Mouse (Mus musculus) frontal cortex, adult (tissue): ENCODE measurements around the gene Ankrd24.

Source experiments
- ATAC-seq: cut with Nextera tagmentation; 2 replicates; pipeline ENCODE4 v1.9.2; 2017; ENCODE audit warnings: mild to moderate bottlenecking, moderate library complexity, mixed read lengths; ENCODE audit not compliant: low TSS enrichment

Ankrd24 gene

DNA sequence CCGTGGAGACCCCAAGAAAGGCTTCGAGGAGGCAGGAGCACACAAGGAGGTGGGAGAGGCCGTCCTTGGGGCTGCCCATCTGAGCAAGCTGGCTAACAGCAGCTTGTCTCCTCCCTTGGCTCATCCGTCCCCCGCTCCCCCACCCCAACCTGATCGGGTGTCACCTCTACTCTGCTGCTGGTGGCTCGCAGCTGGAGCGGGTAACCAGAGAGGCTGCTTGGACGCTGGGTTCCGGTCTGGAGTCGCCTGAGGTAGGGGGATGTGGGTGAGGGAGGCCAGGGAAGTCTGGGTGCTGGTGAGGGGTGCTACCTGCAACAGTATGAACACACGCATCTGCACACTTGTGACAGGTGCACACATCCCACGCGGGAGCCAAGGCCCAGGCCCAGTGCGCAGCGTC, at the start of gene Ankrd24:
Ankrd24 (plus strand) TSS at position 151 of the 400 bp plus-strand sequence.
- no peak for ATAC-seq

DNA sequence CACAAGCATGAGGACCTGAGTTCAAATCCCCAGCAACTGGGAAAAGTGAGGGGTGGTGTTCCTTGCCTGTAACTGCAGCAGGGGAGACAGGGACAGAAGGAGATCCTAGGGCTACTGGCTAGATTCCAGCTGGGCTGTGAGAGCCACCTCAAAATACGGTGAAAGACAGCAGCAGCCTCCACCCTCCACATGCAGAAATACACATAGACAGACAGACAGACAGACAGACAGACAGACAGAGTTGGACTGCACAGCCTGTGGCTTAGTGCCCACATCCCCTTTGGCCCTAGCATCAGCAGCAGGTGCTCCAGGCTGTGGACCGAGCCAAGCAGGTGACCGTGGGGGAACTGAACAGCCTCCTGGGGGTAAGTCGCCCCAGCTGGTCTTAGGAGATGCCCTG, 48.4 kb upstream of the Ankrd24 start:
- no peak for ATAC-seq

DNA sequence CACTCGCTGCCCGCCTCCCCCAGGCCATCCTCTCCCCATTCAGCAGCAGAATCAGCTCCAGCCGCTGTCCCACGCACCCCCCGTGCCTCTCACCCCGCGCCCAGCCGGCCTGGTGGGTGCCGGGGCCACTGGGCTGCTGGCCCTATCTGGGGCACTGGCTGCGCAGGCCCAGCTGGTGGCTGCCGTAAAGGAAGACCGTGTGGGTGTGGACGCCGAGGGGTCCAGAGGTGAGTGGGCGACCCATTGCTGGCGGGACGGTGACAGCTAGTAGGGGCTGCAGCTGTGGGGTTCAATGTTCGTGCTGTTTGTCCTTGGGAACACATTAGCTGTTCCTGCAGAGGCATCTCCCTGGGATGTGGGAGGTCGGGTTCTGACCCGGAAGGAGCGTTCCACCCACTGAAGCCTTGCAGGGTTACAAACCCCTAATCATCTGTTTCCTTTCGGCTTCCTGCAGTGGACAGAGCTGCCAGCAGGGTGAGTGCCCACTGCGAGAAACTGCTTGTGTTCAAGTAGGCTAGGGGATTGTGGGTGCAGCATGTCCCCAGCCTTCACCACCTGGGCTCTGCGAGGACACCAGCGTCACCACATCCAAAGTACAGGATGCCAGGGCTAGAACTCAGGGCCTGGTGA, 47.8 kb upstream of the Ankrd24 start:
- ATAC-seq = no peak

DNA sequence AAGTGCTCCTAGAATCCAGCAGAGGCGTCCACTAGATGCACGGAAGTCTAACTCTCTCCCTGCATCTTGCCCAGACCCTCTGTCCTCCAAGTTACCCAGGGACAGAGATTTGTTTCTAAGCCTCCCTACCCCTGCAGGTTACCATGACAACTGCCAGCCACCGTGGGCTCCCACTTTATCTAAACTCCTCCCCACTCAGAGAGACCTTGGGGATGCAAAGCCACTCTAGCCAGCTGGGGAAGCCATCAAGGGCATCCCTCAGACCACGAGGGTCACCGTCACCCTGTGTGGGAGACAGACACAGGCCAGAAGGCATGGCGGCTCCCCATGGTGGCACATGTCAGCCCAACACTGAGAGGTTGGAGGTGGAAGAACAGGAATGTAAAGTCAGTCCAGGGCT, 45.0 kb upstream of the Ankrd24 start:
- ATAC-seq = no peak

DNA sequence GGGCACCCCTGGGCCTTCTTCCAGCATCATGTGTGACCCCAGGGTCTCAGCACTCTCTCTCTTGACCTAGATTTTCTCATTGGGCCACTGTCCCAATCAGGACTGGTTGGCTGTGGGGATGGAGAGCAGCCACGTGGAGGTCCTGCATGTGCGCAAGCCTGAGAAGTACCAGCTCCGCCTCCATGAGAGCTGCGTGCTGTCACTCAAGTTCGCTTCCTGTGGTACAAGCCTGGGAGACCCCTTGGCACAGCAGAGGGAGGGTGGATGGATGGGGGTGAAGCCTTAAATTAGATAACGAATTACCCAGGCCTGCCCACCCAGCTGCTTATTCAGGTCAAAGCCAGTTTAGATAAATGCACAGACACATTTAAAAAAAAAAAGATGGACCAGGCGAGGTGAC, 39.6 kb upstream of the Ankrd24 start:
- no peak for ATAC-seq

DNA sequence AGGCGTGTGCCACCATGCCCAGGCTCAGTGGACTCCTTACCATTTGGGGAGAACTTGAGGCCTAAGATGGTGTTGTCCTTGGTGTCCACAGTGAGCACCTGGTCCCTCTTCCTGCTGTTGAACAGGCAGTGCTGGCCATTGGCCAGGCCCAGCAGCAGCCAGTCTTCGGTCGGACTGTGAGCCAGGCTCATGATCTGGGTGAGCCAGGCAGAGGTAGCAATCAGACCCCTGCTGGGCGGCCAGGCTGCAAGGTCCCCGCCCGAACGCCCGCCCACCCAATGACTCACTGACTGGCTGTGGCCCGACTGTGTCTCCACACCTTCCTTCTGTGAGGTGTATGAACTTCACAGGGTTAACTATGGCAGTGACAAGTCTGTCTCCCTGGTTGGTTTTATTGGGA, 36.5 kb upstream of the Ankrd24 start:
- no peak for ATAC-seq

DNA sequence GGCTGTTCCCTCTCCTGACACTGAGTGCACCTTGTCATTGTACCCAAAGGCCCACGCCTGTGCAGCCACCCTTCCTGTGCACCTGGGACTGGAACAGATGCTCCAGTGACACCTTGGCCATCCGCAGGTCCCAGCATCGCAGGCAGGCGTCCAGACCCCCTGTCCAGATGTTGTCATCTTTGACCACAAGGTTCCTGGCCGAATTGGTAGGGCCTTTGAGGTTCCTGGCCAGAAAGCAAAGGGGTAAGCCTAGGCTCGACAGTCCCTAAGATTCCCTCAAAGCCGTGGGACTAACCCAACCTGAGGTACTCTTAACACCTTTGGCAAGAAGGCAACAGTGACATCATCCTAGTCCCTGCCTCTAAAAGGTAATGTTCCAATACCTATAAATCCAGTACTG, 35.7 kb upstream of the Ankrd24 start:
- no peak for ATAC-seq

DNA sequence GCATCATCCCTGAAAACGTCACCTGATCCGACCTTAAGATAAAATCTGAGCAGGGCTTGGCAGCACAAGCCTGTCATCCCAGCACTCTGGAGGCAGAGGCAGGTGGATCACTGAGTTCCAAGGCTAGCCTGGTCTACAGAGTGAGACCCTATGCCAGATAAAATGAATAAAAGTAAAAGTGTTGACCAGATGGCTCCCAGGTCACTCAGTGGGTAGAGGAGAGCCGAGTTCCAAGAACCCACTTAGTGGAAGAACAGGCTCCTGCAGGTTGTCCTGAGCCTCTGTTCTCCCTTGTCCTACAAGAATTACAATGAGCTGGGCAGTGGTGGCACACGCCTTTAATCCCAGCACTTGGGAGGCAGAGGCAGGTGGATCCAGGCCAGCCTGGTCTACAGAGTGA, 35.1 kb upstream of the Ankrd24 start:
- ATAC-seq = no peak

DNA sequence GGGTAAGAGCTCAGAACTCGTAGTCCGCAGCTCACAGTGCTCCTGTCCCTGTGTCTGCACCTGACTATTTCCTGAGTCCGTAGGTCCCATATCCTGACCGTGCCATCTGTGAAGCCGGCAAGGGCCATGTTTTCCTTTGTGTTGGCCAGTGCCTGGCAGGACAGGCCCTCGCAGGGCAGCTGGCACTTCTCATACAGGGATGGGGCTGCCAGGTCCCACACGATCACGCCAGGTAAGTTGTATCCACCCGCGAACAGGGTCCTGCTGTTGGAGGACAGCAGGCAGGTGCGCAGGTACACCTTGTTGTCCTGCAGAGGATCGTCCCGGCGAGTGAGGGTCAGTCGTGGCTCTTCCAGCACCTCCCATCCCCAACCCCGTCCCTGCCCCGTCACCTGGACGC, 34.4 kb upstream of the Ankrd24 start:
- no peak for ATAC-seq

DNA sequence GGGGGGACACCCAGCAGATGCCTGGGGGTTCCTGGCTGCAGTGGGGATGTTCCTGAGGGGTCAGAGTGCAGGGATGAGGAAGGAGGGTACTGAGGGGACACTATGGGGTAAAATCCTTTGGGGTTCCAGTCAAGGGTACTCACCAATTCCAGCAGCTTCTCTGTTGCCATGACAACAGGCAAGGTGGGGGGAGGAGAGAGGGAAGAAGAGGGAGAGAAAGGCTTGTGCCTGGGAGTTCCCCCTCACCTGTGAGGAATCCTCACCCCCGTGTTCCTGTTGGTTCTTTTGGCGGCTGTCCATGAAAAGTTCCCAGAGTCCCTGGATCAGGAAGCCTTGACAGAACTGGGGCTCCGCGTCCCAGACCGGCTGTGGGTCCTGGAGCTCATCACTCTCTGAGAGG, 32.7 kb upstream of the Ankrd24 start:
- ATAC-seq = no peak

DNA sequence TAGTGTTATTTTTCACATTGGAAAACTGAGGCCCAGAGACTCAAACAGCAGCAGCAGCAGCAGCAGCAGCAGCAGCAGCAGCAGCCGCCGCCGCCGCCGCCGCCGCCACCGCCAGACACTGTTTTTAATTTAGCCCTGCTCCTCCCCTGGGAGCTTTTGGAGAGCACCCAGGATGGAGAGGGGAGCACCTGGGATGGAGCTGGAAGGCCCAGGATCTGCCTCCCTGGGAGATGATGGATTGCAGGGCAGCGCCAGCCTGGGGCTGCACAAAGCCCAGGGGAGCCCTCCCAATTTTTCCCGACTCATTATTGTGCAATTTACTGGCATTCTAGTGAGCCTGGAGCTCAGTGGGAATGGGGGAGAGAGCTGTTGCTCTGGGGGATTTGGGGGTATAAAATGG, 31.7 kb upstream of the Ankrd24 start:
- peak; percentile 24; the same call in 1 of the 2 replicates for ATAC-seq

DNA sequence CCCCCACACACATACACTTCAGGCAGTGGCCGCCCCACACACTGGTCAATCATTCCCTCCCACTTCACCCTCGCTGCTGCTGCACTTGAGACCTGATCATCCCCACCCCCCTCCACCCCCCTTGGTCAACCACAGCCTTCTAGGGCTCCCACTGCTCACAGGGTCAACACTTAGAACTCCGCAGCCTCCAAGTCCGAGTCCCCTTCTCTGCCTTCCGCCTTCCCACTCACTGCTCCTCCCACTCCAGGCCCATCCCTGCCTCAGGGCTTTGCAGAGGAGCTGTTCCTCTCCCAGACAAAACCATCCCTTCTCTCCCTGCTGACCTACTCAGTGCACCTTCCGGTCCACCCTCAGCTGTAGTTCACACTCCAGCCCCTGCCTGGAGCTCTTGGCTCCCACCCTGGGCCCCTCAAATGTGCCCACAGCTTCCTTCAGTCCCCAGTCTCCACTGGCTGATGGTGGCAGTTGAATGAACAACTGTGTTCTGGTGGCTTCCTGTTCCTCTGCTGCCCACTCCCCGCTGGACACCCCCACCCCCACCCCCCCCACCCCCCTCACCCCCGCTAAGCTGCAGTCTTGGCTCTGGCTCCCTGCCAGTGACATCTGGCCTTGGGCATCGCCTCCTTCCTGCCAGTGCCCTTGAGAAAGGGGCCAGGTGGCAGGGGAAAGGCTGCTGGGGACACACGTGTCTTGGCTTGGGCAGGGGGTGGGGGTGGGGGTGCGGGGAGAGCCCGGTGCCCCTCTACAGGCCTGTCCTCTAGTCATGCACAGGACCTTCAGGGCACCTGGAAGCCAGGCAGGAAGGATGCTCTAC, 31.0 kb upstream of the Ankrd24 start:
- ATAC-seq = peak; percentile 48; the same call in 1 of the 2 replicates

DNA sequence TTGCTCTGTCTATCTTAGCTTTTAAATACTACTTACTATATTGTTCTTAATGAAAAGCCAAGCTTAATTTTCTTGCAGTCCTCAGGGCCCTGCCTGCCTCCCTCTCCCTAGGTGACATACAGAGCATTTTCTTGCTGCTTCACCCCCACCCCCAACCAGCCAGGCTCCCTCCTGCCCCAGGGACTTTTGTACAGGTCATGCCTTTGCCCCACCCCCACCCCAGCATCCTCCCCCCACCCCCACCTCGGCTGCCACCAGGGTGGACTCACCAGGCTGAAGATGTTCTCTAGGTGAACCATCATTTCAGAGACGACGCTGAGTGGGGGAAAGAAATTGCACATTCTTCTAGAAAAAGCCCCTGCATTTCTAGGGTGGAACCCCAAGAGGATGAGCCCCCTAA, 30.0 kb upstream of the Ankrd24 start:
- no peak for ATAC-seq

DNA sequence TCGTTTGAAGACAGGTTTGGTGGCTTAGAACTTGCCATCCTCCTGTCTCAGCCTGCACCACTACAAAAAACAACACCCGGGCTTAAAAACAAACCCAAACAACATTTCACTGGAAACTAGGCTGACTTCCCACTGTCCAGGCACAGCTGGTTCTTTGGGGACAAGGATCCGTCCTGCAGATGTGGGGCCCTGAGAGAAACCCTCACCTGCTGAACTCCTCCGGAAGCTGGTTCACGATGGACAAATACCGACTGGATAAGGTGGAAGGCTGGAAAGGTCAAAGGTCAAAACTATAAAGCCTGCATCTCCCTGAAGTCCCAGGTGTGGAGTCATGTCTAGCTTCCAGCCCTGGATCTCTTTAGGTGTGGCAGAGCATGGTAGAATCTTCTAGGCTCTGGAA, 29.5 kb upstream of the Ankrd24 start:
- no peak for ATAC-seq

DNA sequence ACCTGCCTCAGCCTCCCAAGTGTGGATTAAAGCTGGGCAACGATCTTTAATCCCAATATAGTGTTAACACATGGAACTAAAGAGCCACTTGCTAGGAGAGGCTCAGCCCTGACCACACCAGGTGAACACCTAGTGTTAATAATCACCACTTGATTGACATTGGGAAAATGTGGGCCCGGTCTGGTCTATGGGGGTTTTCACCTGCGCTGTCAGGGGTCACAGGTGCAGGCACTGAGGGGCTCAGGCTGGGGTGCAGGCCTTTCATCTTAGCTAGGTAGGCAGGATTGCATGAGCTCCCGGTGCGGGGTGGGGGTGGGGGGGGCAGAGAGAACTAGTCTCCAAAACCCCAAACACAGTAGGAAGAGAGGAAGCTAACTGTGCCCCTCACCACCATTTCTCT, 28.7 kb upstream of the Ankrd24 start:
- no peak for ATAC-seq

DNA sequence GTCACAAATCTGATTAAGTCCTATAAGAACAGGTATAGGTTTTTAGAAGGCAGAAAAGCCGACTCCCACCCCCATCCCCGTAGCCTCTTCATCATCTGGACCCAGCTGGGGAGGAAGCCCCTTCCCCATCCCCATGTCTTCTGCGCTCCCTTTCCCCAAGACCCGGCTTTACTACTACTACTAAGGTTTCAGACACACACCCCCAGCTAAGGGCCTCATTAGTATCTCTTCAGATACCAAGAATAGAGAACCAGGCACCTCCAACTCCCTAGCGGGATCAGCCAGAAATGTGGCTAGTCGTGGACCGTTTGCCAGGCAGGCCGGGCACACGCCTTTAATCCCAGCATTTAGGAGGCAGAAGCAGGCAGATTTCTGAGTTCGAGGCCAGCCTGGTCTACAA, 28.2 kb upstream of the Ankrd24 start:
- ATAC-seq = no peak

DNA sequence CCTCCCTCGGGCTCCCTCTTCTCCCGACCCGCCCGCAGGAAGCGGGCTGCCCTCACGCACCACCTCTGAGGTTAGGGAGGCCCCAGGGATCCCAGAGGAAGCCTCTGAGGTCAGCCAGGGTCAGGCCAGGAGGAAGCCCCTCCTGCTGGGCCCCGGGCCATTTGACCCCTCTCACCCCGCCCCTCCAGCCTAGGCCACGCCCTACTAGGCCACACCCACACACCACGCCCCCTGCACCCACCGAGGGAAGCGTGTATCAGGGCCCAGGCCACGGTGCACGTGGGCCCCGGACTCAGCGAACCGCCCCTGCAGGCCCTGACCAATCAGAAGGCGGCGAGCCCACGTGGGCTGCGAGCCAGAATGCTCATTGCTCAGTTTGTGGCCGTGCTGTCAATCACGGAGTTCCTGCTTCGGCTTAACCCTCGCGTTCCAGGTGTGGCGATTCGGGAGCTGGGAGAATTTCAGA, 27.6 kb upstream of the Ankrd24 start, which contains the start of gene Tle6:
Tle6 (minus strand) TSS at position 336 of the 466 bp plus-strand sequence.
- peak; percentile 54 for ATAC-seq

DNA sequence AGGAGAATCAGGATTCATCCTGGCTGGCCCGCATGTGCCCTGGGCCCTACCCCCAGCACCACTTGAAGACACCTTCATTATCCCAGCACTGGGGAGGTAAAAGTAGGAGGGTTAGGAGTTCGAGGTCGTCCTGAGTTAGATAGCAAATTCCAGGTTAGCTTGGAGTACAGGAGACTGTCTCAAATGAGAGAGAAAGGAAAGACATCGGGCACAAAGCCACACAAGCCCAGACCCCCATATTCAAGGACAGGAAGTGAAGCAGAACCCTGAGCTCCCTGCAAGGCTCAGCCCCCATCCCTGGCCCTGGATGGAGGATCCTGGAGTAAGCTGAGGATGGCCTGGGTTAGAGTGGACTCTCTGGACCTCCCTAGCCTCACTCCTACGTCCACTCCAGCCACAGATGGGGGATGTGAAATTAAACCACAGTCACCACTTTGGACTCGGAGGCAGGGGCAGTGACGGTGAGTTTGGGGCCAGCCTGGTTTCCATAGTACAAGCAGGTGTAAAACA, 26.9 kb upstream of the Ankrd24 start:
- ATAC-seq = no peak

DNA sequence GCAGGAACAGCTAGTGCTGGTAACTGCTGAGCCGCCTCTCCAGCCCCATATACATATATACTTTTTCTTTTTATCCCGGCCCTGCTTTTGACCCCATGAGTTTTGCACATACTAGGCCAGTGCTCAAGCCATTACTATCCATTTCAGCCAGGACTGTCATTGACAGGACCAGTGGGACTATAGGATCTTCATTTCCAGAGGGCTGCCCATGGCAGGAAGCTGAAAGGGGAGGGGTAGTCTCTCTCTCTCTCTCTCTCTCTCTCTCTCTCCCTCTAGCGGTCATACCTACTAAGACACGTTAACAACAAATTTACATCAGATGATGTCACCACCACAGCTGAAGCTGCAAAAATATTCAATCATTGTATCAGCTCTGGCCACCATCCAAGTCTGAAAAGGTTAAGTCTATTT, 25.6 kb upstream of the Ankrd24 start:
- 0 out of 2 replicates have a peak, but pooled peaks have one; percentile 14 for ATAC-seq

DNA sequence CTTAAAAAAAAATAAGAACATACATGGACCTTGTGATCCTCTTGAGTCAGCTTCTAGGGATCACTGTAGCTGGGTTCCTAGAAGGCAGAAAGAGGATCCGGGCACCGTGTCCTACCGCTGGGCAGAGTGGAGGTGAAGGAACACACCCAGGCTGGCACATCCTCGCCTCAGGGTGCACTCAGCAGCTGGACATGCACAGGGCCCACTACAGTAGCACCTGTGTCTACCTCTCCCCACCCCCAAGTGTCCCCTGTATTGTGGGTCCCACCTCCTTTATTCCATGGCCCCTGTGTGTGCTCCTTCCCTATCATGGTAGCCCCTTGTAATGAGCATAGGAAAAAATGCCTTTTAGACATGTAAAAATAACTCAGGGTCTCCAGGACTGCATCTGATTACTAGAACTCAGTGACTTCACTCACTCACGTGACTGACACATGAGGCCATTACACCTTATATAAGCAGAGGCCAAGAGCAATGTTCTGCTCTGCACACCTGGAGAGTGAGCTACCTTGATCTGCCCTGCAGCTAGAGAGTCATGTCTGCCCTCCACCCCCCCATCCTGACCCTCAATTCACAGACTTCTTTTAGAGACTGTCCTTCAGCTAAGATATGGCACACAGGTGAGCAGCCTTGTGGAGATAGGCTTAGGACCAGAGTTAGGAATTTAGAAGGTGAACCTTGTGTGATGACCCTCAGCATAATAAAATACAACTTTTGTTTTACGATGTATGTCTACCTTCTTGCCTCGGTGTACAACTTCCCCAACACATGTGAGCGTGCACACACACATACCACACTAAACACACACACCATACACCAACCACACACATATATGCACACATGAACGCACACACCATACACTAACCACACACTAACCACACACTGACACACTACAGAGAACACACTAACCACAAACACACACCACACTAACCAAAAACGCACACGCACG, 24.0 kb upstream of the Ankrd24 start:
- ATAC-seq = no peak

DNA sequence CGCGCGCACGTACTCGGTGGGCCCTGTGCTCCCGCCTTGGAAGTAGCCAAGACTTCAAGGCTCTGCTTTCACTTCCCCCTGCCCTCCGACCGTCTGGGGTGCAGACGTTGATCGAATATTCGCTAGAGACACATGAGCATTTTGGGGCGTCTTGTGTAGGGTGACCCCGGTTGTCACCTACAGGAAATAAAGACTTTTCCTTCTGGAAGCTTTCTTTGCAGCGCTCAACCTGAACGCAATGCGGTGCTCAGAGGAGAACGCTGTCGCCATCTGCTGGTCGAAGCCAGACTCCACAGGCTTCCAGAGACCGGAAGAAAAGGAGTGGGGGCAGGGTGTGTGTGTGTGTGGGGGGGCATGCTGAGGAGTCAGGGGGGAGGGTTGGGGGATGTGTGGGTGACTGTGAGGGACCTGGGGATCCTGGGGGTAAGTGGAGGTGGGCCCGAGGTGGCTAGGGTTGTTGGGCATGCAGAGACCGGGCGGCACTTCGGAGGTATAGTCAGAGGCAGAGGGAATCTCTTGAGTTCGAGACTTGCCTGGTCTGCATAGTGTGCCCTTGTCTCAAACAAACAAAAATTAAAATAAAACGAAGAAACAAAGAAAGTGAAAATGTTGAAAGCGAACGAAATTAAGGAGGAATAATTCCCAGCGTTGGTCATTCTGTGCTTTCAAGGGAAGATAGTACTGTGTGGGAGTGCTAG, 23.2 kb upstream of the Ankrd24 start:
- peak; percentile 27 for ATAC-seq
